Mouse (Mus musculus): ENCODE measurements around the gene Mtcl1.

- TF ChIP-seq CTCF (IDR thresholded peaks at IDR 0.05; ENCODE audit: low read depth, low read length) (no peak), POLR2A (IDR thresholded peaks at IDR 0.05; ENCODE audit: borderline replicate concordance, low read depth, low read length) (no peak)
These were observed 151.8 kb downstream of the Mtcl1 start for GRCm38 (mm10) chr17:66297721-66298120.
